Mouse (Mus musculus) megakaryocyte-erythroid progenitor cell, adult 5-6 weeks (primary cell): Measurements from ENCODE around the gene Bmp2. TPM values are rescaled to one million over a fixed set of nuclear protein-coding genes. Genes with fewer than 3 reads are reported as not detected.

Experiments used
- ATAC-seq: replicated peaks from 2 replicates; pipeline ENCODE4 v1.8.0; 2016; ENCODE audit warnings: mild to moderate bottlenecking, inconsistent platforms; ENCODE audit not compliant: severe bottlenecking, poor library complexity, low FRiP score, low TSS enrichment
- total RNA-seq, 2 experiments: library from RNA; stranded (forward) in 1 of 2; stranded (reverse) in 1 of 2; fragments of 200-1000, 215-1000 nt in 1 of 2; fragments of >200 nt in 1 of 2; fragmentation: Nextera tagmentation in 1 of 2; gene quantifications; 2 replicates each; pipeline ENCODE4 v1.2.3; 2014 to 2017

Bmp2 gene
- total RNA-seq, 2 experiments from 2014 or later, result 0.47 TPM; not detected in 1

DNA sequence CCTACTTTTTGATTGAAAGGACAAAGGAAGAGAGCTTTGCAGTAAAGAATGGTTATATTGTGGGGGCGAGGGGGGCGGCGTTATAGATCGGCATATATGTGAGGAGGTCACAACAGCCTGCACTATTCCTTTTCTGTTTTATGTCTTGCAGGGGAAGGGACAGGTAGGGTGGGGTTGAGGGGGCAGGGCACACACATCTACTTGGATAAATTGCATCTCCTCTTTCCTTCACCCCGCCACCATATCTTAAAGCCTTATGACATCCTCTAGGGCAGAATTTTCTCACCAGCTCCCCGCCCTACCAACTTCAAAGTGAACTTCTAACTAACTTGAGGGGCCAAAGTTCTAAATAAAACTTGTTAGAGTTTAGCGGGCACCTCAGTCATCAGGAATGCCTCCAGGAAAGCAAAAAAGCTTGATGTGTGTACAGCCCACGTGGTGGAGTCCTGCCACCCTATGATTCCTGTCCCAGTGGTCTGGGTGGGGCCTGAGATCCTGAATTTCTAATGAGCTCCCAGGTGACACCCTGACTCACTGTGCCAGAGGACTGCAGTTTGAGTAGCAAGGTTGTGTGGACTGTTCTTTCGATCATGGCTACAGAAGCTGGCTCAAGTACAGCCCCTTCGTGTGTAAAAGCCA lies 12.4 kb downstream of the Bmp2 start:
- no peak for ATAC-seq

DNA sequence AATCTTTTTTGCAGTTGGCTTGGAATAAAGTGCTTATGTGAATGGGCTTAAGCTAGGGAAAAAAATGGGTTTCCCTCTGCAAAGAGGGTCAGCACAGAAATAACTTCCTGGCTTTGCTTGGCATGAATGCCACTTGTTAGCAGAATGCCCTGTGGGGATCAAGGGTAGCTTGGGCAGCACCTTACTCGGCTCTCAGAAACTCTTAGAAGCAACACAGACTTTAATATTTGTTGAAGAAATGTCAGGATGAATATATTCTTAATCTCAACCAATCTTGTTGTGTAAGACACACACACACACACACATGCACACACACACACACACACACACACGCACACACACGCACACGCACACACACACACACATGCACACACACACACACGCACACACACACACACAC lies 13.5 kb downstream of the Bmp2 start:
- no peak for ATAC-seq

DNA sequence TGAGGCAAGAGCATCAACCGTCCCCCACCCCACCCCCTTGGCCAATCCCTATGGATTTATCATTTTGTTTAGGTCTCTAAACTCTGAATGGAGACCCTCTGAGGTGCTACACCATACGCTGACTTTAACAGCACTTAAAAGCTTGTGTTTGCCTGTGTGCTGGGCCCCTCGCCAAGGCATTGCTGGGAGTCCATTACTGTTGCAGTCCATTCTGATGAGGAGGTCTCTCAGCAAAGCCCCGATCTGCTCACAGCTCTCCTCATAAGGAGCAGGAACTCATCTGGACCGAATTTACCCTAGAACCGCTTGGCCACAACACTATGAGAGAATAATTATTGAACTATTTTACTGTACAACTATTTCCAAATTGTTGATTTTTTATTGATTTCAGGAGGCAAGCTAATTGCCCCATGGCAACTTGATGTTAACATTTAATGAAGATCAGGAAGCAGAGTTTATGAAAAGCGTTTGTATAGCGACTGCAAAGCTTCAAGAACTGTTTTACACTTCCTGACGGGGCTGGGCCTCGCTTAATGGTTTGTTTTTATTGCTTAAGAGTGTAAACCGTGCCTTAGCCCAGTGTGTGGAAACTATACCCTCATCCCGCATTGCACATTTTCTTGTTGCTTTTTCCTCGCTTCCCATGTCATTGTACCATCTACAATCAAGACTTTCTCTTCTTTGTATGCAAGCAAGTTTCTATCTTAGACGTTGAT lies 14.2 kb downstream of the Bmp2 start:
- ATAC-seq, result 0 out of 2 replicates have a peak, but pooled peaks have one; percentile 4

DNA sequence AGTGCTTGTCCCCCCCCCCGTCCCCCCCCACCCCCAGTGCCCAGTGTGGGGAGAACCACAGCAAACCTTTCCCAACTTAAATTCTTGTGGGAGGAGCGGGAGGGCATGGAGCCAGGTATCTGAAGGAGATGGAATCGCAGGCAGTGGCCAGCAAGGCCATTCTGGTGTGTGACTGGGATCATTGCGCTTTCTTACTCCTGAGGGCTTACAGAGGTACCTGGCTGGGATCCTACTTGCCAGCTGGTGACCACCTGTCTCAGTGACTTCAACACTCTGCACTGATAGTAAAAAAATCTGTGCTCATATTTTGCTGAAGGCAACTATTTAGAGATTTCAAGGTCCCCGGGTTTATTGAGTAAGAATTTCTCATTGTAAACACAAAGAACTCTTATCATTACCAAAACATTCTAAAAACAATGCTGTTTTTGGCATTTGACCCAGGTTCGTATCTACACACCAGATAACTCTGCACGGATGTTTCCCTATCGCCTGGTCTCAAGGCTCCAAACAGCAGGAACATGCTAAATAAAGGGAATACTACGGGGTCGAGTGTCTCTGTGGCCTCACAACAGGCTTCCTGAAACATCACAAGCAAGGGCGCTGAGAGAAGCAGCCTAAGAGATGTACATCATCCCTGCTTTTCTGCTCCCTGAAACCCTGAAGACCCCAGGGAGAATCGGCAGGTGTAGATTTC lies 39.8 kb downstream of the Bmp2 start:
- ATAC-seq, result no peak
